Mouse (Mus musculus): Measurements from ENCODE around the gene Zfp157. TPM values are rescaled to one million over a fixed set of nuclear protein-coding genes. Genes with fewer than 3 reads are reported as not detected.
"Not testable (repeated sequence)": the region's sequence is repeated elsewhere in the genome, so short reads cannot be mapped to it uniquely, and the experiment has no call there.

Zfp157 gene
- total RNA-seq (2021) = 10 to 100 TPM; 19.2 to 21.0 TPM
- long read RNA-seq, experiment 1, full-length matches to known transcripts = 11 of 14 reads
- long read RNA-seq, experiment 1, partial matches to known transcripts = 0 of 14 reads
- long read RNA-seq, experiment 1, other reads (novel, unspliced or antisense) = 3 of 14 reads
- long read RNA-seq, experiment 2, full-length matches to known transcripts = 8 of 10 reads
- long read RNA-seq, experiment 2, partial matches to known transcripts = 0 of 10 reads
- long read RNA-seq, experiment 2, other reads (novel, unspliced or antisense) = 2 of 10 reads

DNA sequence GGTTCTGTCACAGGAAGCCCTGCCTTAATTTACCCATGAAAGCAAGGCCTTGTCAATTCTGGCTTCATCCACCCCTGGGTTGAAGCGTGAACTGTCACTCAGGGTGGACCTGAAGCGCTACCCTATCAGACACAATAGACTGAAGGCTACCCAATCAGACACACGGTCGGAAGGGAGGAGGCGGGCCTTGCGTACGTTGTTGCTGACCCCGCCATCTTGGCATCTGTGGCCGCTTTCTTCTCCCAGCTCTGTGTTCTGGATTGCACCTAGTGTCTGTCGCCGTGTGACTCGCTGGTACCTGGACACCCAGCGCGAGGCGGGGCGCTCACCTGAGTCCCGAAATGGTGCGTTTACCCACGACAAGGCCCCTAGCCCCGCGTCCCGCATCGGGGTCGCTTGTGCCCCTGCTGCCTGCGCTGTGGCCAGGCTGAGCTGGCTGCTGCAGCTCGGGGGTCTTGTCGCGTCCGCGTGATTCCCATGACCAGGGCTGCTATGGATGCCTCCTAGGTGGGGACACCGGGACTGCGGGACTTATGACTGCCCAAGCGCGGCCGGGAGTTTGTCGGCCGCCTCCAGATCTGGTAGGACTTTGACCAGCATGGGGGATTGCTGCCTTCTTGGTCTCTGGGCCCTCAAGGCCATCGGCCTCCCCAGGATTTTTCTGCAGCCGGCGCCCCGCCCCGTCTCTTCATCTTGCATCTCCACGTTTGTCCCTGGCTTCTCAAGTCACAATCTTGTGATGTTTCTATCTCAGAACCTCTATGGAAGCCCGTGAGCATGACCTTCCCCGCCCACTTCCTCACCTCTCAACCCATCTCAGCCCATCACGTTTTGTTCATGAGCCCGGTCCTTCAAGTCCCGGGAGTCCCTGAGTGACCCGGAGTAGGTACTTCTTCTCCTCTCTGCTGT is at the start of gene Zfp157:
Zfp157 (plus strand) TSS at position 183 of the 909 bp plus-strand sequence.
- DNase-seq (ENCODE audit: low spot score in 2 of 2) = peak; percentile 95 to 97
- intact Hi-C loops (cut with DNase I) = loop anchor here (10.0 kb wide), 1 partner anchor 177 kb away; the partner anchor contains the start of gene BC037034

GRCm38 (mm10) chr5:138397795-138398337 is 43.4 kb upstream of the Zfp157 start:
- intact Hi-C loops (cut with DNase I) = no loop called here
- no peak for DNase-seq (ENCODE audit: low spot score in 2 of 2)

- DNase-seq (ENCODE audit: low spot score in 2 of 2); intact Hi-C loops (cut with DNase I): not testable (repeated sequence)
Observed at GRCm38 (mm10) chr5:138400431-138400830, 40.8 kb upstream of the Zfp157 start.

DNA sequence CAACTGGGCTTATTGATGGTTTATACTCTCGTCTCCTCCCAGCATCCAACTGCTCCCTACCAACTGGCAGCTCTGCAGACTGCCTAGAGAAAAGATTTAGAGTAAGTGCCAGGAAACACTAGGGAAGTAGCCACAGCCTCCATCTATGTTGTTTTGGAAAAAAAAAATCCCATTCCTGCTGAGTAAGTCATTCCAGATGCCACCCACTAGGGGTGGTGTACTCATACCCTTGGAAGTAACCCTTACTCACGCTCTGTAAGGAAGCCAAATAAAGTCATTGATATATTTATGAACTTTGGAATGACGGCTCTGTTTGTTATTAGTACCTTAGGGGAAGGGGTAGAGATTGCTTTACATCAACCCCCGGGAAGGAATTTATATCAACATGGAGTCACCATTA is 17.1 kb downstream of the Zfp157 start:
- intact Hi-C loops (cut with DNase I) = no loop called here
- DNase-seq (ENCODE audit: low spot score in 2 of 2) = no peak

- intact Hi-C loops (cut with DNase I) = no loop called here
- no peak for DNase-seq (ENCODE audit: low spot score in 2 of 2)
Observed at GRCm38 (mm10) chr5:138459107-138459506, 17.8 kb downstream of the Zfp157 start.

DNA sequence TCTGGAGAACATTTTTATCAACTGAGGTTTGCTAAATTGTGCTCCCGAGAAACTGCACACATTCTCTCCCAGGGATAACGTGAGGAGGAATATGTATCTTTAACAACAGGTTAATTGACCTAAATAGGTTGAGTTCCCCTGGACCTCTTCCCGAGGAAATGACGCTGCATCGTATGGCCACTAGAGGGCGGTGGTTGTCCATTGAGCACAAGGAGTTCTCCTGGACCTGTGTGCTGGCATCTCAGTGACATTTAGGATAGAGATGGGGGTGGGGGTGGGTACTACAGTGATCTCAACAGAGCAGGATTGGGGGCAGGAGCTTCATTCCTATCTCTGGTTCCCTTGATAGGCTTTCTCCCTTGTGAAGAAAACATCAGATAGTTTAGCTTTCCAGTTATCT is 32.3 kb downstream of the Zfp157 start:
- peak in 1 of 2 experiments; percentile 19 for DNase-seq (ENCODE audit: low spot score in 2 of 2)
- intact Hi-C loops (cut with DNase I) = no loop called here

DNA sequence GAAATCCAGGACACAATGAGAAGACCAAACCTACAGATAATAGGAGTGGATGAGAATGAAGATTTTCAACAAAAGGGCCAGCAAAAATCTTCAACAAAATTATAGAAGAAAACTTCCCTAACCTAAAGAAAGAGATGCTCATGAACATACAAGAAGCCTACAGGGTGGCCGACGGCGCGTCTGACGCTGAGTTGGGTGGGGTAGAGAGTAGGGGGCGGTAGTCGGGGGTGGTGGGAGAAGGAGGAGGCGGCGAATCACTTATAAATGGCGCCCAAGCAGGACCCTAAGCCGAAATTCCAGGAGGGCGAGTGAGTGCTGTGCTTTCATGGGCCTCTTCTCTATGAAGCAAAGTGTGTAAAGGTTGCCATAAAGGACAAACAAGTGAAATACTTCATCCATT is 63.3 kb downstream of the Zfp157 start:
- DNase-seq (ENCODE audit: low spot score in 2 of 2); intact Hi-C loops (cut with DNase I): not testable (repeated sequence)

Other genes starting within 250 kb of the Zfp157 start
- gene Mblac1, start 247.2 kb upstream of the Zfp157 start, total RNA-seq (2021) = 10 to 100 TPM; 10.1 to 12.8 TPM
- gene Nxpe5, start 215.6 kb upstream of the Zfp157 start, total RNA-seq (2021) = under 1 TPM in 1 of 2 experiments, not detected in 1; 0.53 TPM
- gene Lamtor4, start 186.0 kb upstream of the Zfp157 start, total RNA-seq (2021) = 10 to 100 TPM; 64.3 to 69.0 TPM
- gene BC037034, start 177.4 kb upstream of the Zfp157 start, total RNA-seq (2021) = 10 to 100 TPM; 65.6 to 70.2 TPM
- gene Gal3st4, start 168.6 kb upstream of the Zfp157 start, total RNA-seq (2021) = 1 to 10 TPM; 3.6 to 4.5 TPM
- gene Gm43720, start 161.5 kb upstream of the Zfp157 start, total RNA-seq (2021) = not detected
- gene Gpc2, start 161.5 kb upstream of the Zfp157 start, total RNA-seq (2021) = 1 to 10 TPM; 1.8 to 2.7 TPM
- 1 to 10 TPM; 1.1 to 1.8 TPM for gene Stag3, start 161.2 kb upstream of the Zfp157 start, total RNA-seq (2021)
- not detected for gene Pvrig, start 99.5 kb upstream of the Zfp157 start, total RNA-seq (2021)
- not detected for gene 1700123K08Rik, start 123.2 kb downstream of the Zfp157 start, total RNA-seq (2021)
- 10 to 100 TPM; 22.8 to 26.6 TPM for gene Zfp68, start 178.3 kb downstream of the Zfp157 start, total RNA-seq (2021)
- gene A430033K04Rik, start 181.4 kb downstream of the Zfp157 start, total RNA-seq (2021) = 10 to 100 TPM; 11.5 to 12.3 TPM

All from left cerebral cortex, postnatal 14 days (tissue).